Comparison of ENCODE assay signal across 14 mouse cellular contexts in genomic region chr3:53598153-53598800, GRCm38 (mm10). TPM values are rescaled to one million over a fixed set of nuclear protein-coding genes. Genes with fewer than 3 reads are reported as not detected.
DNase-seq lines count a peak whose midpoint lies in the region; ATAC-seq lines count a peak whose summit lies in the region.
"Had no signal": no experiment of that assay in that cellular context is flagged by ENCODE, and none has a peak within 500 bp of the region (broad histone marks: within the 10 kb centered on the region; RNA-seq: fewer than 3 reads in every experiment).

No protein-coding gene starts in this region.

- WGBS in midbrain, embryonic 10.5 days, result 6% methylated on average over 9 of the region's 9 CpGs
- WGBS in midbrain, embryonic 16.5 days, result 9% methylated on average over 9 of the region's 9 CpGs
- 7% methylated on average over 9 of the region's 9 CpGs for WGBS in embryonic facial prominence, embryonic 15.5 days
- 8% methylated on average over 9 of the region's 9 CpGs for WGBS in forebrain, embryonic 16.5 days

- no peaks in the 10 kb centered on the region for H3K9me3 ChIP-seq in midbrain, embryonic 10.5 days (replicated peaks)
- no peaks in the 10 kb centered on the region for H3K9me3 ChIP-seq in midbrain, embryonic 16.5 days (replicated peaks; ENCODE audit: control insufficient read depth, low read length, poor library complexity, severe bottlenecking)
- no peaks in the 10 kb centered on the region for H3K9me3 ChIP-seq in embryonic facial prominence, embryonic 15.5 days (replicated peaks)
- no peaks in the 10 kb centered on the region for H3K9me3 ChIP-seq in forebrain, embryonic 16.5 days (ENCODE audit: control insufficient read depth, low read length)
- H3K9me3 ChIP-seq: midbrain, embryonic 12.5 days; neural tube, embryonic 15.5 days had no signal

- H3K27ac ChIP-seq in midbrain, embryonic 10.5 days (replicated peaks), result peak overlapping the region; percentile 49; the same call in 1 of the 2 replicates
- no peak overlapping the region for H3K27ac ChIP-seq in midbrain, embryonic 16.5 days (ENCODE audit: low read length)
- peak overlapping the region; percentile 60 for H3K27ac ChIP-seq in embryonic facial prominence, embryonic 15.5 days (replicated peaks)
- H3K27ac ChIP-seq in forebrain, embryonic 16.5 days (ENCODE audit: low read length), result no peak overlapping the region
- H3K27ac ChIP-seq: midbrain, embryonic 12.5 days; neural tube, embryonic 15.5 days had no signal

- no peak overlapping the region for H3K4me2 ChIP-seq in midbrain, embryonic 16.5 days (ENCODE audit: low read length)
- peak overlapping the region; percentile 15 for H3K4me2 ChIP-seq in embryonic facial prominence, embryonic 15.5 days (replicated peaks)
- no peak overlapping the region for H3K4me2 ChIP-seq in forebrain, embryonic 16.5 days (ENCODE audit: low read length)
- H3K4me2 ChIP-seq: midbrain, embryonic 12.5 days; neural tube, embryonic 15.5 days had no signal

- DNase-seq in midbrain, embryonic 10.5 days (ENCODE audit: low spot score), result no peak
- DNase-seq in kidney, postnatal 10 days, result peak; percentile 38
- DNase-seq in yolk sac, embryonic 10.5 days (ENCODE audit: low spot score), result peak; percentile 86
- DNase-seq in cerebellum, postnatal 14 days, result no peak
- DNase-seq in testis, postnatal 14 days (ENCODE audit: low spot score), result no peak
- DNase-seq: adrenal gland, postnatal 10 days; cerebellum, adult 11-12 months; liver had no signal

- peaks cover 32% of the 10 kb centered on the region for H3K4me1 ChIP-seq in midbrain, embryonic 10.5 days
- no peaks in the 10 kb centered on the region for H3K4me1 ChIP-seq in midbrain, embryonic 16.5 days (ENCODE audit: control insufficient read depth, insufficient read depth, low read length)
- peaks cover 6% of the 10 kb centered on the region for H3K4me1 ChIP-seq in embryonic facial prominence, embryonic 15.5 days
- no peaks in the 10 kb centered on the region for H3K4me1 ChIP-seq in forebrain, embryonic 16.5 days (replicated peaks; ENCODE audit: control insufficient read depth, insufficient read depth, low read length)
- H3K4me1 ChIP-seq: neural tube, embryonic 15.5 days had no signal

- H3K36me3 ChIP-seq in midbrain, embryonic 10.5 days, result no peaks in the 10 kb centered on the region
- no peaks in the 10 kb centered on the region for H3K36me3 ChIP-seq in midbrain, embryonic 16.5 days (ENCODE audit: control insufficient read depth, insufficient read depth, low read length)
- no peaks in the 10 kb centered on the region for H3K36me3 ChIP-seq in embryonic facial prominence, embryonic 15.5 days
- H3K36me3 ChIP-seq in forebrain, embryonic 16.5 days (ENCODE audit: control insufficient read depth, insufficient read depth), result no peaks in the 10 kb centered on the region
- H3K36me3 ChIP-seq: midbrain, embryonic 12.5 days; neural tube, embryonic 15.5 days had no signal

- H3K9ac ChIP-seq in midbrain, embryonic 16.5 days (ENCODE audit: low read depth, low read length), result no peak overlapping the region
- no peak overlapping the region for H3K9ac ChIP-seq in embryonic facial prominence, embryonic 15.5 days
- H3K9ac ChIP-seq in forebrain, embryonic 16.5 days (replicated peaks; ENCODE audit: low read depth, low read length), result no peak overlapping the region
- H3K9ac ChIP-seq: midbrain, embryonic 12.5 days; neural tube, embryonic 15.5 days had no signal

- no peaks in the 10 kb centered on the region for H3K27me3 ChIP-seq in midbrain, embryonic 10.5 days (ENCODE audit: low read depth, poor library complexity, severe bottlenecking)
- H3K27me3 ChIP-seq in midbrain, embryonic 16.5 days (ENCODE audit: control insufficient read depth, insufficient read depth, low read depth, low read length), result no peaks in the 10 kb centered on the region
- H3K27me3 ChIP-seq in embryonic facial prominence, embryonic 15.5 days, result no peaks in the 10 kb centered on the region
- no peaks in the 10 kb centered on the region for H3K27me3 ChIP-seq in forebrain, embryonic 16.5 days (replicated peaks; ENCODE audit: control insufficient read depth, insufficient read depth, low read length)
- H3K27me3 ChIP-seq: midbrain, embryonic 12.5 days; neural tube, embryonic 15.5 days had no signal

- ATAC-seq in midbrain, embryonic 16.5 days, result no peak
- no peak for ATAC-seq in embryonic facial prominence, embryonic 15.5 days (ENCODE audit: insufficient number of reproducible peaks, low FRiP score, low TSS enrichment, low read depth)
- no peak for ATAC-seq in forebrain, embryonic 16.5 days
- ATAC-seq: inflammation-experienced regulatory T-cells, adult 6 months had no signal

- H3K4me3 ChIP-seq in midbrain, embryonic 10.5 days, result no peak overlapping the region
- H3K4me3 ChIP-seq in midbrain, embryonic 16.5 days (ENCODE audit: low read depth, low read length), result no peak overlapping the region
- no peak overlapping the region for H3K4me3 ChIP-seq in embryonic facial prominence, embryonic 15.5 days (replicated peaks)
- no peak overlapping the region for H3K4me3 ChIP-seq in forebrain, embryonic 16.5 days (replicated peaks; ENCODE audit: low read length)
- H3K4me3 ChIP-seq: midbrain, embryonic 12.5 days; neural tube, embryonic 15.5 days had no signal

RNA-seq across cellular contexts. Expression of gene Frem2, which starts 58.9 kb away (rescaled TPM):
- polyA plus RNA-seq in midbrain, embryonic 10.5 days (2016; fragmentation: Nextera tagmentation; extraction: Ambion mirVana), result 3.3 and 4.4 TPM in 2 replicates
- polyA plus RNA-seq in midbrain, embryonic 16.5 days (2015; fragmentation: Nextera tagmentation; extraction: Ambion mirVana), result 1.4 and 1.7 TPM in 2 replicates
- 5.8 and 7.1 TPM in 2 replicates for polyA plus RNA-seq in embryonic facial prominence, embryonic 15.5 days (2015; fragmentation: Nextera tagmentation; extraction: Ambion mirVana)
- 1.2 and 1.5 TPM in 2 replicates for polyA plus RNA-seq in forebrain, embryonic 16.5 days (2015; fragmentation: Nextera tagmentation; extraction: Ambion mirVana)
- polyA plus RNA-seq: inflammation-experienced regulatory T-cells, adult 6 months had no signal

Comparison
In these comparisons a context has a peak if more than half of its experiments do, and no peak if none do; other contexts are left out.
1. H3K27ac ChIP-seq: peak in midbrain, embryonic 10.5 days (single experiment) and embryonic facial prominence, embryonic 15.5 days (single experiment); none in midbrain, embryonic 16.5 days (single experiment) and forebrain, embryonic 16.5 days (single experiment).
2. DNase-seq: peak in kidney, postnatal 10 days (single experiment) and yolk sac, embryonic 10.5 days (single experiment); none in midbrain, embryonic 10.5 days (single experiment), cerebellum, postnatal 14 days (0 of 2) and testis, postnatal 14 days (single experiment).